Mouse (Mus musculus) ES-E14 (cell line): ENCODE measurements around the gene Cage1.

ENCODE experiments used
- CHD2 ChIP-seq: IDR thresholded peaks from 2 replicates; pipeline ENCODE4 v1.6.1; 2014; ENCODE audit warnings: mild to moderate bottlenecking, low read depth, low read length, inconsistent platforms
- HCFC1 ChIP-seq: IDR thresholded peaks from 2 replicates; pipeline ENCODE4 v1.6.1; 2012; ENCODE audit warnings: low read length, inconsistent platforms, borderline replicate concordance; ENCODE audit not compliant: insufficient read depth
- ZNF384 ChIP-seq: IDR thresholded peaks from 2 replicates; pipeline ENCODE4 v1.6.1; 2012; ENCODE audit warnings: low read depth, low read length, inconsistent platforms

DNA sequence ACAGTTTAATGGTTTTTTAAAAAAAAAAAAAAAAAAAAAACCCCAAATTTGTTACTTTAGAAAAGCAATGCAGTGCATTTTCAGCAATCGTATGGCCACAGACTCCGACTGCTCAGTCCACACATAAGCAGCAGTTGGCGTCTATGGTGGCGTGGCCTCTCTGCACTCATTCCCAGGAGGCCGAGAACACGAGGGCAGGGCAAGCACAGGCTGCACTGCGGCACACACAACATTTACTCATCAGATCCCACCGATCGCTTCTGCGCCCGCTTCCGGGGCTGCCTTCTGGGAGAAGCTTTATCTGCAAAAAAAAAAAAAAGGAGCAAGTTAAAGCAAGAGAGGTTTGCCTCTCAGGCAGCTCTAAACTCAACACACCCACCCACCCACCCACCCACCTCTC lies 57.4 kb downstream of the Cage1 start:
- TF ChIP-seq CHD2 (no peak), ZNF384 (no peak), HCFC1 (no peak)
